Mouse (Mus musculus) midbrain, embryonic 11.5 days (tissue): Measurements from ENCODE around the gene Klhdc1. TPM values are rescaled to one million over a fixed set of nuclear protein-coding genes. Genes with fewer than 3 reads are reported as not detected.
A peak's percentile ranks its signal among the peaks of the same experiment; 100 is the strongest.

Source experiments
- ATAC-seq: fragments of 200-750 bp; cut with Nextera tagmentation; 2 replicates; pipeline ENCODE4 v1.8.0; 2017; ENCODE audit warnings: moderate TSS enrichment, moderate library complexity; ENCODE audit not compliant: low FRiP score
- DNase-seq: peaks from one replicate; pipeline ENCODE4 v3.0.0; 2015; ENCODE audit warnings: low spot score; ENCODE audit errors: missing footprints
- H3K27ac ChIP-seq: fragments of 300-500 bp; sonication (generic); 2 replicates; pipeline ENCODE4 v1.5.1; 2014; ENCODE audit warnings: low read depth, low read length
- H3K27me3 ChIP-seq: fragments of 300-500 bp; sonication (generic); 2 replicates; pipeline ENCODE4 v1.6.1; 2014; ENCODE audit warnings: mild to moderate bottlenecking, low read length, moderate library complexity, mixed read lengths; ENCODE audit not compliant: control insufficient read depth, insufficient read depth
- H3K36me3 ChIP-seq: fragments of 300-500 bp; sonication (generic); 2 replicates; pipeline ENCODE4 v1.6.1; 2014; ENCODE audit warnings: mild to moderate bottlenecking, low read length, moderate library complexity, mixed read lengths; ENCODE audit not compliant: control insufficient read depth, insufficient read depth
- H3K4me1 ChIP-seq: fragments of 300-500 bp; sonication (generic); 2 replicates; pipeline ENCODE4 v1.6.1; 2014; ENCODE audit warnings: low read length; ENCODE audit not compliant: control insufficient read depth, insufficient read depth
- H3K4me2 ChIP-seq: fragments of 300-500 bp; sonication (generic); 2 replicates; pipeline ENCODE4 v1.6.1; 2014; ENCODE audit warnings: mild to moderate bottlenecking, moderate library complexity
- H3K4me3 ChIP-seq: fragments of 300-500 bp; sonication (generic); 2 replicates; pipeline ENCODE4 v1.5.1; 2014; ENCODE audit warnings: low read depth, low read length
- H3K9ac ChIP-seq: fragments of 300-500 bp; sonication (generic); 2 replicates; pipeline ENCODE4 v1.6.1; 2014; ENCODE audit warnings: low read length
- H3K9me3 ChIP-seq: fragments of 300-500 bp; sonication (generic); 2 replicates; pipeline ENCODE4 v1.6.1; 2016; ENCODE audit warnings: low read length; ENCODE audit not compliant: control insufficient read depth
- WGBS: fragments of 180-500 bp; shearing (Covaris S2); extraction: QIAGEN DNeasy Blood & Tissue Kit; methylation state at CpG from one replicate; pipeline ENCODE4 v1.1.7; 2014; 5-methylcytosine and 5-hydroxymethylcytosine counted together
- polyA plus RNA-seq: library from polyadenylated mRNA; unstranded; fragments of >200 nt; fragmentation: Nextera tagmentation; extraction: Ambion mirVana; gene quantifications from 2 replicates; pipeline ENCODE4 v1.2.1, GENCODE M21; 2014

The Klhdc1 gene
- polyA plus RNA-seq, 1 experiment from 2014 or later, result 2.9 TPM

- Histone ChIP-seq H3K4me3 (peak overlapping the region; percentile 97; the same call in 1 of the 2 replicates), H3K4me1 (peaks cover 13% of the 10 kb centered on the region; the same call in 1 of the 2 replicates), H3K9ac (no peak overlapping the region; the same call in 1 of the 2 replicates), H3K4me2 (peak overlapping the region; percentile 79; the same call in 1 of the 2 replicates), H3K9me3 (no peaks in the 10 kb centered on the region), H3K36me3 (peaks cover 13% of the 10 kb centered on the region), H3K27ac (no peak overlapping the region), H3K27me3 (no peaks in the 10 kb centered on the region)
- ATAC-seq, result no peak
- WGBS, result 93% methylated on average over 4 of the region's 4 CpGs
- DNase-seq, result peak; percentile 81
Observed at GRCm38 (mm10) chr12:69298281-69298680, 57.3 kb downstream of the Klhdc1 start.

- ATAC-seq (no peak), DNase-seq (peak; percentile 82)
- peaks cover 15% of the 10 kb centered on the region for H3K36me3 ChIP-seq
- no peaks in the 10 kb centered on the region for H3K9me3 ChIP-seq
- H3K27ac ChIP-seq, result no peak overlapping the region; the same call in 1 of the 2 replicates
- H3K27me3 ChIP-seq, result no peaks in the 10 kb centered on the region
- peaks cover 13% of the 10 kb centered on the region; the same call in 1 of the 2 replicates for H3K4me1 ChIP-seq
- no peak overlapping the region for H3K4me2 ChIP-seq
- H3K9ac ChIP-seq, result no peak overlapping the region
- no peak overlapping the region for H3K4me3 ChIP-seq
- WGBS, result 75% methylated on average over 12 of the region's 12 CpGs
Observed at GRCm38 (mm10) chr12:69299231-69299630, 58.3 kb downstream of the Klhdc1 start.

- Histone ChIP-seq H3K27me3 (no peaks in the 10 kb centered on the region), H3K4me3 (no peak overlapping the region), H3K9me3 (no peaks in the 10 kb centered on the region), H3K36me3 (peaks cover 17% of the 10 kb centered on the region), H3K27ac (no peak overlapping the region), H3K4me2 (no peak overlapping the region), H3K9ac (no peak overlapping the region), H3K4me1 (peaks cover 13% of the 10 kb centered on the region; the same call in 1 of the 2 replicates)
- ATAC-seq (no peak), DNase-seq (peak; percentile 82)
- 93% methylated on average over 3 of the region's 3 CpGs for WGBS
Observed at GRCm38 (mm10) chr12:69299831-69300230, 58.9 kb downstream of the Klhdc1 start.

- Histone ChIP-seq H3K4me2 (no peak overlapping the region), H3K4me3 (no peak overlapping the region), H3K36me3 (peaks cover 22% of the 10 kb centered on the region), H3K9me3 (no peaks in the 10 kb centered on the region), H3K27me3 (no peaks in the 10 kb centered on the region), H3K27ac (no peak overlapping the region), H3K4me1 (peaks cover 13% of the 10 kb centered on the region; the same call in 1 of the 2 replicates), H3K9ac (no peak overlapping the region)
- WGBS, result 82% methylated on average over 2 of the region's 2 CpGs
- peak; percentile 62 for DNase-seq
- ATAC-seq, result no peak
Observed at GRCm38 (mm10) chr12:69300391-69300790, 59.4 kb downstream of the Klhdc1 start.

GRCm38 (mm10) chr12:69302171-69302570 is 61.2 kb downstream of the Klhdc1 start:
- H3K27me3 ChIP-seq, result no peaks in the 10 kb centered on the region
- H3K4me3 ChIP-seq, result no peak overlapping the region
- peaks cover 34% of the 10 kb centered on the region for H3K36me3 ChIP-seq
- 96% methylated on average over 12 of the region's 12 CpGs for WGBS
- ATAC-seq, result no peak
- no peak overlapping the region for H3K27ac ChIP-seq
- no peak overlapping the region for H3K9ac ChIP-seq
- H3K9me3 ChIP-seq, result no peaks in the 10 kb centered on the region
- no peak overlapping the region for H3K4me2 ChIP-seq
- peak; percentile 83 for DNase-seq
- peaks cover 10% of the 10 kb centered on the region; the same call in 1 of the 2 replicates for H3K4me1 ChIP-seq

- DNase-seq (no peak), ATAC-seq (no peak)
- H3K9me3 ChIP-seq, result no peaks in the 10 kb centered on the region
- no peaks in the 10 kb centered on the region for H3K27me3 ChIP-seq
- WGBS, result 94% methylated on average over 2 of the region's 2 CpGs
- no peak overlapping the region for H3K27ac ChIP-seq
- H3K9ac ChIP-seq, result no peak overlapping the region
- peaks cover 2% of the 10 kb centered on the region; the same call in 1 of the 2 replicates for H3K4me1 ChIP-seq
- H3K4me3 ChIP-seq, result no peak overlapping the region
- peaks cover 48% of the 10 kb centered on the region for H3K36me3 ChIP-seq
- H3K4me2 ChIP-seq, result no peak overlapping the region
Observed at GRCm38 (mm10) chr12:69304051-69304450, 63.1 kb downstream of the Klhdc1 start.

GRCm38 (mm10) chr12:69306333-69306732 is 65.4 kb downstream of the Klhdc1 start:
- DNase-seq, result no peak
- ATAC-seq, result no peak
- H3K36me3 ChIP-seq, result peaks cover 67% of the 10 kb centered on the region
- no peak overlapping the region for H3K27ac ChIP-seq
- 95% methylated on average over 7 of the region's 7 CpGs for WGBS
- H3K27me3 ChIP-seq, result no peaks in the 10 kb centered on the region
- no peaks in the 10 kb centered on the region for H3K9me3 ChIP-seq
- H3K4me1 ChIP-seq, result no peaks in the 10 kb centered on the region
- H3K4me2 ChIP-seq, result no peak overlapping the region
- H3K4me3 ChIP-seq, result no peak overlapping the region
- no peak overlapping the region for H3K9ac ChIP-seq

- Histone ChIP-seq H3K27ac (no peak overlapping the region), H3K9ac (no peak overlapping the region), H3K27me3 (no peaks in the 10 kb centered on the region), H3K4me1 (no peaks in the 10 kb centered on the region), H3K36me3 (peaks cover 61% of the 10 kb centered on the region), H3K9me3 (no peaks in the 10 kb centered on the region), H3K4me3 (no peak overlapping the region), H3K4me2 (no peak overlapping the region)
- no peak for ATAC-seq
- DNase-seq, result peak; percentile 86
- 93% methylated on average over 4 of the region's 4 CpGs for WGBS
Observed at GRCm38 (mm10) chr12:69309659-69310058, 68.7 kb downstream of the Klhdc1 start.

- H3K36me3 ChIP-seq, result peaks cover 14% of the 10 kb centered on the region
- no peaks in the 10 kb centered on the region for H3K27me3 ChIP-seq
- no peak overlapping the region for H3K9ac ChIP-seq
- no peaks in the 10 kb centered on the region for H3K4me1 ChIP-seq
- H3K4me3 ChIP-seq, result no peak overlapping the region
- no peak overlapping the region for H3K4me2 ChIP-seq
- ATAC-seq (no peak), DNase-seq (no peak)
- H3K9me3 ChIP-seq, result no peaks in the 10 kb centered on the region
- H3K27ac ChIP-seq, result no peak overlapping the region
Observed at GRCm38 (mm10) chr12:69318431-69318830, 77.5 kb downstream of the Klhdc1 start.
